16 mouse cellular contexts compared by ENCODE assay signal in genomic region chr1:171452923-171453322, GRCm38 (mm10). TPM values are rescaled to one million over a fixed set of nuclear protein-coding genes. Genes with fewer than 3 reads are reported as not detected.
A peak's percentile ranks its signal among the peaks of the same experiment; 100 is the strongest.
DNase-seq lines count a peak whose midpoint lies in the region; ATAC-seq and TF ChIP-seq lines count a peak whose summit lies in the region.
"Had no signal": no experiment of that assay in that cellular context is flagged by ENCODE, and none has a peak within 500 bp of the region (broad histone marks: within the 10 kb centered on the region; RNA-seq: fewer than 3 reads in every experiment).

No protein-coding gene starts in this region.

- ATAC-seq in lung, postnatal 0 days: peak; percentile 68
- no peak for ATAC-seq in activated CD4-positive, CD25-positive, alpha-beta regulatory T cell, adult 4 months

- H3K4me2 ChIP-seq in lung, postnatal 0 days (replicated peaks; ENCODE audit: low read depth, low read length): no peak overlapping the region
- H3K4me2 ChIP-seq: hindbrain, embryonic 12.5 days had no signal

- H3K4me1 ChIP-seq in lung, postnatal 0 days (ENCODE audit: insufficient read depth, low read depth, low read length): 0 out of 2 replicates have a peak, but pooled peaks cover 3% of the 10 kb centered on the region
- peaks cover 19% of the 10 kb centered on the region for H3K4me1 ChIP-seq in lung, adult 2 months (ENCODE audit: control insufficient read depth, insufficient read depth, low read length)
- H3K4me1 ChIP-seq: forebrain, embryonic 10.5 days; hindbrain, embryonic 12.5 days; limb, embryonic 10.5 days had no signal

- peak overlapping the region; percentile 38; the same call in 1 of the 2 replicates for H3K27ac ChIP-seq in lung, postnatal 0 days (ENCODE audit: low read length)
- H3K27ac ChIP-seq: forebrain, embryonic 10.5 days; hindbrain, embryonic 12.5 days; limb, embryonic 10.5 days had no signal

- peak; percentile 55 for DNase-seq in adrenal gland, postnatal 10 days
- DNase-seq in adrenal gland, postnatal 25 days: no peak
- peak; percentile 75 for DNase-seq in lung, postnatal 0 days (ENCODE audit: low spot score)
- no peak for DNase-seq in lung, adult 2 months
- DNase-seq in lung, postnatal 10 days: peak; percentile 47
- no peak for DNase-seq in cerebellum, adult 9-11 months
- no peak for DNase-seq in right cerebral cortex, adult 2 months (ENCODE audit: low spot score in 2 of 2)
- DNase-seq: cerebellum, adult 11 months; gastrocnemius, postnatal 14 days; layer of hippocampus, adult 9-11 months; thymus, adult 18-20 months had no signal

- TF ChIP-seq POLR2A in lung, adult 2 months (IDR thresholded peaks at IDR 0.05; ENCODE audit: borderline replicate concordance, extremely low read depth, low read depth, low read length): no peak

- WGBS in lung, postnatal 0 days: 52% methylated on average over 5 of the region's 5 CpGs
- WGBS in lung, adult 2 months: 26% methylated on average over 5 of the region's 5 CpGs

- no peak overlapping the region for H3K4me3 ChIP-seq in lung, postnatal 0 days (ENCODE audit: low read depth, low read length)
- H3K4me3 ChIP-seq in lung, adult 2 months (replicated peaks; ENCODE audit: extremely low read depth, low read depth, low read length): no peak overlapping the region
- H3K4me3 ChIP-seq: forebrain, embryonic 10.5 days; hindbrain, embryonic 12.5 days; limb, embryonic 10.5 days; megakaryocyte, embryonic 14.5 days had no signal

- no peaks in the 10 kb centered on the region for H3K36me3 ChIP-seq in lung, postnatal 0 days (ENCODE audit: insufficient read depth, low read length)
- H3K36me3 ChIP-seq: forebrain, embryonic 10.5 days; hindbrain, embryonic 12.5 days; limb, embryonic 10.5 days had no signal

- TF ChIP-seq CTCF in lung, postnatal 0 days (IDR thresholded peaks at IDR 0.05): no peak
- TF ChIP-seq CTCF in lung, adult 2 months (IDR thresholded peaks at IDR 0.05; ENCODE audit: insufficient read depth, low read length): no peak

- H3K9me3 ChIP-seq in lung, postnatal 0 days (ENCODE audit: low read length): no peaks in the 10 kb centered on the region
- H3K9me3 ChIP-seq: forebrain, embryonic 10.5 days; hindbrain, embryonic 12.5 days; limb, embryonic 10.5 days; megakaryocyte, embryonic 14.5 days had no signal

- TF ChIP-seq EP300 in lung, postnatal 0 days (IDR thresholded peaks at IDR 0.05): peak; percentile 87

- no peak overlapping the region for H3K9ac ChIP-seq in lung, postnatal 0 days (replicated peaks; ENCODE audit: low read depth)
- H3K9ac ChIP-seq: hindbrain, embryonic 12.5 days had no signal

- no peaks in the 10 kb centered on the region for H3K27me3 ChIP-seq in lung, postnatal 0 days (replicated peaks; ENCODE audit: insufficient read depth, low read length)
- H3K27me3 ChIP-seq: hindbrain, embryonic 12.5 days; megakaryocyte, embryonic 14.5 days had no signal

RNA-seq across cellular contexts. Expression of gene F11r, which starts 15.6 kb away (rescaled TPM):
- 10 to 100 TPM; 64.9 to 66.2 TPM for total RNA-seq in adrenal gland, postnatal 10 days (2021)
- total RNA-seq in adrenal gland, postnatal 25 days (2021): 40.1 and 59.7 TPM in 2 replicates
- polyA plus RNA-seq in lung, postnatal 0 days (2015; fragmentation: Nextera tagmentation; extraction: Ambion mirVana): 177 and 239 TPM in 2 replicates
- polyA plus RNA-seq in lung, adult 2 months (2012; rRNA removed): 108 and 149 TPM in 2 replicates
- under 1 TPM in 1 of 2 experiments, not detected in 1; 0.18 TPM for polyA plus RNA-seq in activated CD4-positive, CD25-positive, alpha-beta regulatory T cell, adult 4 months (2017; shearing (Covaris generic))

RNA-seq across cellular contexts. Expression of gene Tstd1, which starts 34.3 kb away (rescaled TPM):
- total RNA-seq in adrenal gland, postnatal 10 days (2021): 10 to 100 TPM; 16.6 to 36.1 TPM
- total RNA-seq in adrenal gland, postnatal 25 days (2021): 5.2 and 6.3 TPM in 2 replicates
- polyA plus RNA-seq in lung, postnatal 0 days (2015; fragmentation: Nextera tagmentation; extraction: Ambion mirVana): 7.1 and 7.8 TPM in 2 replicates
- polyA plus RNA-seq in lung, adult 2 months (2012; rRNA removed): 8.9 and 16.2 TPM in 2 replicates
- 1 to 10 TPM; 5.9 to 10.0 TPM for polyA plus RNA-seq in activated CD4-positive, CD25-positive, alpha-beta regulatory T cell, adult 4 months (2017; shearing (Covaris generic))

RNA-seq across cellular contexts. Expression of gene Usf1, which starts 41.8 kb away (rescaled TPM):
- total RNA-seq in adrenal gland, postnatal 10 days (2021): 10 to 100 TPM; 53.5 to 67.7 TPM
- 62.9 and 95.1 TPM in 2 replicates for total RNA-seq in adrenal gland, postnatal 25 days (2021)
- 66.4 and 67.7 TPM in 2 replicates for polyA plus RNA-seq in lung, postnatal 0 days (2015; fragmentation: Nextera tagmentation; extraction: Ambion mirVana)
- 95.3 and 107 TPM in 2 replicates for polyA plus RNA-seq in lung, adult 2 months (2012; rRNA removed)
- polyA plus RNA-seq in activated CD4-positive, CD25-positive, alpha-beta regulatory T cell, adult 4 months (2017; shearing (Covaris generic)): 10 to 100 TPM; 41.0 to 43.1 TPM

RNA-seq across cellular contexts. Expression of gene Alyref2, which starts 50.4 kb away (rescaled TPM):
- total RNA-seq in adrenal gland, postnatal 10 days (2021): 1 to 10 TPM; 5.9 to 6.7 TPM
- 9.2 and 11.9 TPM in 2 replicates for total RNA-seq in adrenal gland, postnatal 25 days (2021)
- 13.7 and 14.8 TPM in 2 replicates for polyA plus RNA-seq in lung, postnatal 0 days (2015; fragmentation: Nextera tagmentation; extraction: Ambion mirVana)
- polyA plus RNA-seq in lung, adult 2 months (2012; rRNA removed): 2.8 and 3.3 TPM in 2 replicates
- polyA plus RNA-seq in activated CD4-positive, CD25-positive, alpha-beta regulatory T cell, adult 4 months (2017; shearing (Covaris generic)): 10 to 100 TPM in 1 of 2 experiments, 1 to 10 TPM in 1; 8.9 to 11.1 TPM

Comparison
In these comparisons a context has a peak if more than half of its experiments do, and no peak if none do; other contexts are left out.
1. DNase-seq: peak in adrenal gland, postnatal 10 days (single experiment), lung, postnatal 0 days (single experiment) and lung, postnatal 10 days (single experiment); none in adrenal gland, postnatal 25 days (single experiment), lung, adult 2 months (single experiment), cerebellum, adult 9-11 months (single experiment) and right cerebral cortex, adult 2 months (0 of 2).
2. RNA of gene F11r, which starts 15.6 kb away (polyA plus RNA-seq): 177 to 239 TPM in lung, postnatal 0 days and 108 to 149 TPM in lung, adult 2 months; 0.18 TPM in activated CD4-positive, CD25-positive, alpha-beta regulatory T cell, adult 4 months; every median in the first group is over 10 times any median in the second.